Mouse (Mus musculus): Measurements from ENCODE around the gene Dnaic1.

DNA sequence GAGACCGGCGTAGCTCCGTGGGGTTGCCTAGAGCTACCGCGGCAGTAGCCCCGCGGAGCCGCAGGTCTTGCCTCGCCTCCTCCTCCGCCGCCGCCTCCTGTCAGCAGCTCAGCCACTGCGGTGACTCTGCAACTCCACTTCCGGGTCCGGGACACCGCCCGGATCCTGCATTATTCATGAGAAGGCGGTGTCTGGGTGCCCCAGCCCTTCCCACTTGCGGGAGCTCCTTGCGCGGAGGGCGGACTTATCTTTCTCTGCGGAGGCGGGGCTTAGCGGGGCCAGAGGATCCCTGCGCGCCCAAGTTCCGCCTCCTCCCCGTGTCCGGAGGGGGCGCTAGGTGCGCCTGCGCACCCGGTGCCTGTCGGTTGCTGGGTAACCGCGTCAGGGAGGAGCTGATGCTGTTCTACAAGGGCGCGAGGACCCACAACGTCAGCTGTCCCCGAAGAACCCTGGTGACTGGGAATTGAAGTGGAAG lies at the start of gene Dnaic1, which contains the start of gene Fam219a:
- TF ChIP-seq CTCF (IDR thresholded peaks at IDR 0.05; ENCODE audit: insufficient read depth, low read length) (peak; percentile 14; the same call in 1 of the 2 replicates), POLR2A (IDR thresholded peaks at IDR 0.05; ENCODE audit: borderline replicate concordance, extremely low read depth, low read depth, low read length) (peak; percentile 84; the same call in 1 of the 2 replicates)

All from lung, adult 2 months (tissue).